Mouse (Mus musculus) lung, postnatal 10 days (tissue): ENCODE measurements at regions not wholly inside any gene's neighbourhood (a gene's known extent, or its start where the extent isn't known, plus 50 kb on each side); places are given as distances from the start of the nearest gene placed in this dataset.

Source experiments
- DNase-seq: peaks from one replicate; pipeline ENCODE4 v3.0.0; 2021

DNA sequence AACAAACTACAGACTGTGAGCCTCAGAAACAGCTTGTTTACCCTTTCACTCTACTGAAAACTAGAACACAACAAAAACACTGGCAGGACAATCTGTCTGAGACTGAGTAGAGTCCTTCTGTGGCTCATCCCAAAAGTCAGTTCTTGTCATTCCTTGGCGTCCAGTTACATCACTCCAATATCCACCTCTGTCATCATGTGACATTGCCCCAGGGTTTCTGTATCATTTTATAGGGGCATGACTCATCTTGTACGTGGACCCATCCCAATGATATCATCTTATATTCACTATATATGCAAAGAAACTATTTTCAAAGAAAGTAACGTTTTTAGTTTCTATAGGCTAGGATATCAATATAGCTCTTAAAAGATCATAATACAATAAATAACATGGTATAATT lies 152.3 kb downstream of the Dkk2 start:
- DNase-seq, result no peak

DNA sequence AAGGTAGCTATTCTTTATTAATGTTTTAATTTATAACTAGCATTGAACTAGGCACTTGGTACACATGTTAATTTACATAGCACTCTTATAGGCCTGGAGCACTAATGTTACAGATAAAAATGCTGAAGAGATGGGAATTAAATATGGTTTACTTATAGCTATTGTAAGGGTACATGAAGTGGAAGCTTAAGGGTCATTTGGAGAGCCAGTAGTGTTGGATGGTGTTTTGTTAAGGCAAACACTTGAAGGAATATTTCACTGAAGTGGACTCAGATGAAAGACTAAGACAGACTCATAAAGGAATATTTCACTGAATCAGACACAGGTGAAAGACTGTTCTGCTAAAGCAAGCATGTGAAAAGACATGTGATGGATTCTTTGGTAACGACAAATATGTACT lies 172.7 kb downstream of the Dkk2 start:
- no peak for DNase-seq

DNA sequence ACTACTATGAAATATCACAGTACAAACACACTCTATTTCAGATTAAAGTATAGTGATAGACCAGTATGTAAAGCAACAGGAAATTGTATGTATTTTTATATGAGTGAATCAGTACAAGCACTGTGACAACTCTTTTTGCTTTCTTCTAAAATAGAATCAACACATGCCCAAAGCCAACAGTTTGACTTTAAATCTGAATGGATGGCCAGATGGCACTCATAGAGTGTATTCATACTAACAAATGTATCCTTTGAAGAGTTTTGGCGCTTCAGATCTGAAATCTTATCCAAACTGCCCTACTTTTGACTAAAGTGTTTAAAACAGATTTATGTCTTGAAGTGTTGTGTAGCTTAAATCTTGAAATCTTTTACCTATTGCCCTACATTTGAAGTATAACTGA lies 184.5 kb downstream of the Dkk2 start:
- DNase-seq, result no peak

DNA sequence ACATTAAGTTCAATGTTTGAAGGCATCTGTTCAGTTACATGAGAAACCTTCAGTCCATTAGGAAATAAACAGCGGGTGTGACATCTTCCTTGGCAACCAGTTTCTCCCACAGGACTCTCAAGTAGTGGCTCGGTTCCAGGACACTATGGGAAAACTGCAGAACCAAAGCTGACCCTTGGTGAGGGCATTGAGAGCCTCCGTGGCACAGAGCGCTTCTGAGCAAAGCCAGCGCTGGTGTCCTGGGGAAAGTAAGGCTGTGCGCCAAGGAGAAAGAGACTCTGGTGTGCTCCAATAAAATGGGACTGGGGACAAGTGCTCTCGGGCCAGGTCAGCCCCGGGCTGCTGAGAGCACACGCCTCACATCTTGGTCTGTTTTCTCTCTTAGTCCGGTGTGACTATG lies 189.7 kb downstream of the Dkk2 start:
- DNase-seq, result peak; percentile 16

GRCm38 (mm10) chr3:132277771-132278170 lies 192.7 kb downstream of the Dkk2 start:
- no peak for DNase-seq

GRCm38 (mm10) chr3:132287714-132288113 lies 202.6 kb downstream of the Dkk2 start:
- no peak for DNase-seq

- no peak for DNase-seq
These were observed 241.9 kb downstream of the Dkk2 start for GRCm38 (mm10) chr3:132326961-132327360.

DNA sequence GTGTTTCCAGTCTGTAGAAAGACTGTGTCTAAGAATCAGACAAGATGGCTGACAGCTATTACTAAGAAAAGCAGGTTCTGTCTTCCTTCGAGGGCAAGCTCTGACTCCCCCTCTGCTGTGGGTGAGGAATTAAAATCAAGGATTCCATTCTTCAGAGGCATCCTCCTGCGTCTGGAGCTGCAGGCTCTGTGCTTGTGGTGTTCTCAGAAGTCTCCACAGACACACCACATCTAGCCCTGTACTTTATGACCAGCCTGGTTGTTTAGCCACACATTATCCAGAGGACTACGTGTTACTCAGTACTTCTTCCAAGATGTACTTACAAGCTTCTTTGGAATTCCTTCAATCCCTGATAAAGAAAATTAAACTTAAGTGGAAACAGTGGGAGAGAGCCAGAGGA lies 258.5 kb downstream of the Dkk2 start:
- DNase-seq, result no peak

GRCm38 (mm10) chr3:132345856-132346255 lies 260.8 kb downstream of the Dkk2 start:
- no peak for DNase-seq

GRCm38 (mm10) chr3:132349602-132350001 lies 264.5 kb downstream of the Dkk2 start:
- no peak for DNase-seq

- no peak for DNase-seq
These were observed 268.1 kb downstream of the Dkk2 start for GRCm38 (mm10) chr3:132353204-132353603.

DNA sequence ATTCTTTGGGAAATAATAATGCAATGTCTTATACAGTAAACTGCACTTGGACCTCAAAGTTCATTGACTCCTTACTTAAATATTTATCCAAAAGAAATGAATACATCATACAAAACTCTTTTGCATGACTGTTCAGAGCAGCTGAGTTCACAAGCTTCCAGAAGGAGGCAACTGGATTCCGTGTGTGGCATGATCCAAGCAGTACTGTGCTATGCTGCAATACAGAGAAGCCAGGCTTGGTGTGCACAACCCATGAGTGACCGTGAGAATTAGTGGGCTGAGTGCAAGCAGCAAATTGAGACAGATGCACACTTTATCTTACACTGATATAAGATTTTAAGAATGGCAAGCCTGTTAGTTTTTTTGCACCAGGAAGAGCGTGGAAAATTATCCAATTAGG lies 270.0 kb upstream of the Gimd1 start:
- no peak for DNase-seq

DNA sequence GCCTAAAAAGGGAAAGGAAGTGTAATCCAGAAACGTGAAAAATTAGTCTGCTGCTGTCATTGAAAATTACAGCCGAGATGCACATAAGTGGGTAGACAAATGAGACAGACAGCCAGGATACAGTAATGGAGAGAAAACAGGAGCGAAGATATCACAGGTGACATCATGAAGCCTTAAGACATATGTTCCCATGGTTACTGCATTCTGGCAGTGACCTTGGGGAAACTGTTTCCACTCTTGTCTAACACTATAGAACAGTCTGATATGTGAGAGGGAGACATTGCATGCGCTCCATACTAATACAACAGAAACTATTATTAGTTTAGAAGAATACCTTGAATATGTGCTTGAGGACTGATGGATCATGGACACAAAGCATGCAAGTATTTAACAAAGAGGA lies 254.0 kb upstream of the Gimd1 start:
- no peak for DNase-seq

- no peak for DNase-seq
These were observed 211.9 kb upstream of the Gimd1 start for GRCm38 (mm10) chr3:132417742-132418141.

- no peak for DNase-seq
These were observed 203.6 kb upstream of the Gimd1 start for GRCm38 (mm10) chr3:132425819-132426671.

DNA sequence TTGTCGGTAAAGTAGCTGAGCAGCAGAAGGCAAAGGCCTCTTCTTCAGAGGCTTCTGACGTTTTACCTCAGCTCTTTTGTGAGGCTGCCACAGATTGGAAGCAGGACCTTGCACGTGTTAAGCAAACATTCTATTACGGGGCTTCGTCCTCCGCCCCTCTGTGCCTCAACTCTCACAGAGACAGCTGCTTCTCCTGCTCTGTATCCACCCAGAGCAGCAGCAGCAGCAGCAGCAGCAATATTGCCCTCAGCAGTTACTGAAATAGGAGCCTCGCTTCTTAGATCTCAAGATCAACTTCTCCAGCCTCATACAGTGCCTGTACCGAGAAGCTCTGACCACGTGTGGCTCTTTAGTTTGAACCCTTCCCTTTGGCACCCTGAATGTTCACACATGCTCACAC lies 202.4 kb upstream of the Gimd1 start:
- DNase-seq, result no peak

DNA sequence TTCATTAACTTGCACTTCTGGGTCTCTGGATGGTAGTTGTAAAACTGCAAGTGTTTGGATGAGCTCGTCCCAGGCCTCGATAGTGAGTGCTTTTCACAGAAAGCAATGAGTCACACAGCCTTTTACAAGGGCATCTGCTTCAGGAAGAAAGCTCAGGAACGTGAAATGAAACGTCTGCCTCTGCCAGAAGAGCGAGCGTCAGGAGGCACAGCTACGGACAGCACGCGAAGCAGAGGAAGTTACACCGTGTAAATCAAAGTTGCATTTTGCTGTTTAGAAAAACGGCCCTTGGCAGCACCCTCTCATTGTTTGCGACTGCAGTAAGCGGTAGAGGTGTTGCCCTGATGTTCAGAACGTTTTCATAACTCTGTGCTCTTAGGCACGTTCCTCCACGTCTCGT lies 201.5 kb upstream of the Gimd1 start:
- peak; percentile 29 for DNase-seq

DNA sequence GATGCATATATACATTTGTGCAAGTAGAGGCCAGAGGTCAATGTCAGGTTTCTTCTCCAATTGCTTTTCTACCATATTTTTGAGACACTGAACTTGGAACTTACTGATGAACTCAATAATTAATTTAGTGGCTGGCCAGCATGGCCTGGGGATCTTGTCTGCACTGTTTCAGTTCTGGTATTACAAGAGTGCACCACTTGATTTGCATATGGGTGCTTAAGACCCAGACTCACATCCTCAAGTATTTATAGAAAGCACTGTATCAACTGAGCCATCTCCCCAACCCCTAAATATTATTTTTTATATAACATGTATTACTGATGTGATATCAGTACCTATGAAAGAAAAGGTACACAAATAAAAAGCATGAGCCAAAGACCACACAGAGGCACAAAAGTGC lies 197.8 kb upstream of the Gimd1 start:
- no peak for DNase-seq

GRCm38 (mm10) chr3:132441226-132441625 lies 188.4 kb upstream of the Gimd1 start:
- no peak for DNase-seq

DNA sequence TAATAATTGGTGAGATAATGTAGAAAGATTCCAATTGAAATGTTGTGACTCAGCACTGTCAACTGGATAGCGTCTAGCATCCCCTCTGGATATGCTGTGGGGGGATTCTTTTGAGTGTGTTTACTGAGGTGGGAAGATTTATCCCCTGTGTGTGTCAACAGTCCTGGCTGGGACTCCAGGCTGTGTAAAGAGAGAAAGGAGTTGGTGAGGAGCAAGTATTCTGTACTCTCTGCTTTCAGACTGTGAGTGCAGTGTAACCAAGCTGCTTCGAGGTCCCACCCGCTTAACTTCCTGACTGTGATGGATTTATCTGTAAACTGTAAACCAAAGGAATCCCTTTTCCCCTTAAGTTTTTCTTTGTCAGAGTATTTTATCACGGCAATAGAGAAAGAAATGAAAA lies 175.7 kb upstream of the Gimd1 start:
- no peak for DNase-seq

DNA sequence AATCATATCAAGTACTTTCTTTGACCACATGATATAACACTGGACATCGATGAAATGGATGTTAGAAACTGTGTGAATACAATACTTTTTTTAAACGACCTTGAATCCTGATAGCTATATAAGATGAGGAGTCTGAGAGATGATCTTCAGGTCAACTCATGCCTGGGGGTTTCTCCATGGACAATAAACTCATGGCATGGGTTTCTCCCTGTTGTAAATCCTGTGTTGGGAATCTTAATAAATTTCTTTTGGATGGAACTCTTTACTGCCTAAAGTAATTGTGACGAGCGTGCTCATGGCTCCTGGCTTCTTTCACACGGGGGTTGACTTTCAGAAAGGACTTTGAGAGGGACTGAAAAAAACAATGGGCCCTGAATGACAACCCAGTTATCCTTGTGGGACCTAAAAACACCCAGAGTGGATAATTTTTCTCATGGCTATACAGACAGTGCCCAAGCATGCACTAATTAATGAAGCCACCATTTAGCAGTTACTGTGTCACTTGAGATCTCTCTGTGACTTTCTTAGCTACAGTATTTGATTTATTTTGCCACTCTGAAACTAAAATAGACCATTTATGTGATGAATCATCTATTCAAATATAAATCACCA lies 167.2 kb upstream of the Gimd1 start:
- DNase-seq, result no peak

- no peak for DNase-seq
These were observed 158.6 kb upstream of the Gimd1 start for GRCm38 (mm10) chr3:132471070-132471469.

GRCm38 (mm10) chr3:132477768-132478167 lies 151.9 kb upstream of the Gimd1 start:
- no peak for DNase-seq

- DNase-seq, result no peak
These were observed 150.3 kb upstream of the Gimd1 start for GRCm38 (mm10) chr3:132479275-132479674.

DNA sequence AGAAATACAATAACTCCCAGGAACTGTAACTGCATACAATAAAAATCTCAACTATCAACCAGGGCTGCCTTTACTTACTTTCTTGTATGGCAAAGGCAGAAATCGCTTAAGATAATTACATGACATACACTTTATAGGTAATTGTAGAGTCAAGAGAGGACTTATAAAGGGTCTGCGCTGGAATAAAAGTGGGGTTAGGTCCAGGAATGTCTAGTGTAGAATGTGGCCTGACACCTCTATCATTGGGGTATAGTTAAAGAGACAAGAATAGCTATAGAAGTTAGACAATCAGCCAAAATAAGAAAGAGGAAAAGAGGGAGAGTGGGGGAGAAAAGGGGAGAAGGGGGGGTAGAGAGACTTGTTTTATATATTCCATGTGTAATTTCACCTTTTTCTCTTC lies 144.8 kb upstream of the Gimd1 start:
- no peak for DNase-seq
